Mouse (Mus musculus) cerebellum, adult 9-10 months (tissue): ENCODE measurements around the gene P2rx4.

ENCODE experiments used
- DNase-seq: peaks from one replicate; pipeline ENCODE4 v3.0.0; 2022

Gene P2rx4

DNA sequence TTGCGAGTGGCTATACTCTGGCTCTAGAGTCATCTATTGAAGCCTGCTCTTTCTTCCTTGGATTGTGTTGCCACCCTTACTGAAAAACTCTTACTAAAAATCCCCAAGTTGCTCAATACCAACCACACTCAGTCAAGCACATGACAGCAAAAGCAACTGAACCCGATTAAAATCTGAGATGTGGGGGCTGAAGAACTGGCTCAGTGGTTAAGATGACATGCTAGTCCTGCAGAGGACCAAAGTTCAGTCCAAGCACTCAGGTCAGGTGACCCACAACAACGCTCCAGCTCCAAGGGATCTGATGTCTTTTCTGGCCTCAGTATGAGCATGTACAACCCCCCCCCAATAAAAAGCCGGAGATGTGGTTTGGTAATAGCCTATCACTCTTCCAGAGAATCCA lies 2.8 kb upstream of the P2rx4 start:
- no peak for DNase-seq

DNA sequence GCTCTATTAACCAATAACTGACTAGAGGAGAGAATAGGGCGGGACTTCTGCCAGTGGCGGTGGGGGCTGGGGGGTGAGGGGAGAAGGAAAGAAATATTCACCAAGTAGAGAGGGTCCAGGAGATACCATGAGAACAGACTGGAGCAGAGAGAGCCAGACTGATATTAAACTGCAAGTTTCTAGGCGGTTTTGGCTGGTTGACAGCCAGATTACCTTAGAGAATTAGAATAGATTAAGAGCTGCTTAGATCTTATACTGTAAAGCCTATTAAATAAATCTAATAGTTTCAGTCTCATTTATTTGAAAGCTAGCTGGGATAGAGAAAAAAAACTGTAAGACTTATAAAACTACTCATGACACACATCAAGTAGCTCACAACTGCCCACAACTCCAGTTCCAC lies 2.2 kb upstream of the P2rx4 start:
- no peak for DNase-seq

DNA sequence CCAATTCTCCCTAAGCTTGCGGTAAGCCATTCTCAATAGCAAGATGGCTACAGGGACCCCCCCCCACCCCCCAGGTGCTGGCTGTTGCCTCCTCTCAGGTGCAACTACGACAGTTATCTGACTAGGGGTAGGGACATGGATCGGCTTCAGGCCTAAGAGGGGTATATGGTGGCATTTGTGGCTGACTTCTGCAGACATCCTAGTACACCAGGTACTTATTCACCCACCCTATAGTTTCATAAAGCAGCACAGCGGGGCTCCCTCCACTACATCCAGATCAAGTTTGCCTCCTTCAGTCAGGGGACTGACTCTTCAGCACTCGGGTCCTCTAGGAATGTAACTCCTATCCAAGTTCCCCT lies 448 bp upstream of the P2rx4 start:
- no peak for DNase-seq

DNA sequence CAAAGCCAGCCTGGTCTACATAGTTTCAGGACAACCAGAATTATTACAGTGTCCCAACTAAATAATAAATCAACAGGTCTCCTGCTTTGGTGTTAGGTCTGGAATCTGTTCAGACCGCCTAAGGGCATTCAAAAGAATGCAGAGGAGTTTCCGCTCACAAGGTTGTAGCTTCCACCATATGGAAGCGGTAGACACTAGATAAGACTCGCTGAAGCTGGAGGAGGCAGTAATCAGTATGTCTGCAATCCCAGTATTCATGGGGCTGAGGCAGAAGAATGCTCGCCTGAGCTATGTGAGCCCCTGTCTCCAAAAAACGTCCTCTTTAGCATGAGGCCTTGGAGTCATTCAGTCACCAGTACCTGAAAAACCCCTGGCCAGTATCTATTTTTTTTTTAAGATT lies 1.5 kb downstream of the P2rx4 start:
- no peak for DNase-seq

DNA sequence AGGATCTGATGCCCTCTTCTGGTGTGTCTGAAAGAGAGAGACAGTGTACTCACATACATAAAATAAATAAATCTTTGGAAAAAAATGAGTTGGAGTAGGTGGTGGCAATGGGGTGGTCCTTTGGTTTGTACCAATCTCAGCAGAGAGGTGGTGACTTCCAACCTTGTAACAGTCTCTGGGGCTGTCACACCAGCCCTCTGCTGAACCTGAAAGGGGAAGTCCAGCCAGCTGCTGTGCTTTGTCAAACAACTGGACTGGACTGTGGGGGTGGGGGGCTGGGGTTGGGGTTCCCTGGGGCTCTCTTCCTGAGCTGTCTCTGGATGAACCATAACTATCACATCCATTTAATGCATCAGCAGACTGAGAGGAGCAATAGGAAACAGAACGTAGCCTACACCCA lies 8.4 kb downstream of the P2rx4 start:
- no peak for DNase-seq

DNA sequence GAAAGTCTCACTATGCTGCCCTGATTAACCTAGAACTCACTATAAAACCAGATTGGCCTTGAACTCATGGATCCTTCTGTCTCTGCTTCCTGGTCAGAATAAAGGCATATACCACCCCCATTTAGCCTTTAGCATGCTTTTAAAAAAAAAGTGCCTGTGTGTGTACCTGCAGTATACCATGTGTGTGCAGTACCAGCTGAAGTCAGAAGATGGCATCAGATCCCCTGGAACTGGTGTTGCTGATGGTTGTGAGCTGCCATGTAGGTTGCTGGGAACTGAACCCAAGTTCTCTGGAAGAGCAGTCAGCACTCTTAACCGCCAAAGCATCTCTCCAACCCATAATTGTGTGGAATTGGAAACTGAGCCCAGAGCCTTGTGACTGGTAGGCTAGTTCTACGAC lies 9.4 kb downstream of the P2rx4 start:
- DNase-seq, result no peak

DNA sequence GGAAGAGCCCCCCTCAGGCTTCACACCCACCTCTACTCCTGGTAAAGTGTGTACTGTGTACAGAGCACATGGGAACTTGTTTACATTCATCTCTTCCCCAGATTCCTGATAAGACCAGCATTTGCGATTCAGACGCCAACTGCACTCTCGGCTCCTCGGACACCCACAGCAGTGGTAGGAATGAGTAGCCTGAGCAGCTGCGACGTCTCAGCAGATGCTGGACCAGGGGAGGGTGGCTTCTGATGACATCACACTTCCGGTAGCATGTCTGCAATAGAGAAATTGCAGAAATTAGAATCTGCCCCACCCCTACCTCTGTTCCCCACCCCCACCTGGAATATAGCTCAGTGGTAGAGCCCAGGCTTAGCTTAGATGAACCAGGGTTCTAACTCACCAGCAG lies 11.1 kb downstream of the P2rx4 start:
- DNase-seq, result no peak

DNA sequence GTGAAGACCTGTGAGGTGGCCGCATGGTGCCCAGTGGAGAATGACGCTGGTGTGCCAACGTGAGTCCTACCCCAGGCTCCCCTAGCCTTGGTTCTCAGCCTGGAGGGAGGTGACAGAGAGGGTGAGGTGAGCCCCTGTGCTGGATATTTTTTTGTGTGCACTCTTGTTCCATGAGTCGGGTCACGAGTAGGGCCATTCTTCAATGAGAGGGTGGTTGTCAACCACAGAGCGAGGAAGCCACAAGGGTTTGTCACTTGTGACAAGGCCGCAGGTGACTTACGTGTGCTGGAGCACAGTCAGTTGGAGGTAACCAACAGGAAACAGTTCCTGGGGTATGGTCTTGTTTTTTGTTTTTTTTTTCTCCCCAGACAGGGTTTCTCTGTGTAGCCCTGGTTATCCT lies 11.8 kb downstream of the P2rx4 start:
- DNase-seq, result no peak

DNA sequence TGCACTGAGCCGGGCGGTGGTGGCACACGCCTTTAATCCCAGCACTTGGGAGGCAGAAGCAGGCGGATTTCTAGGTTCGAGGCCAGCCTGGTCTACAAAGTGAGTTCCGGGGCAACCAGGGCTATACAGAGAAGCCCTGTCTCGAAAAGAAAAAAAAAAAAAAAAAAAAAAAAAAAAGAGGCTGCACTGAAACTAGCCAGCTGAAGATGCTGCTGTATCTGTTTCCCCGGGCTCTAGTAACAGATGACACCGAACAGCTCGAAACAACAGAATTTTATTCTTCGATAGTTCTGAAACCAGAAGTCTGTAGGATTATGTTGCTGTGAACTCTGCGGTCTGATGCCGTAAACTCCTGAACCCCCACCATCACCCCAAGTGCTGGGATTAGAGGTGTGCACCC lies 18.1 kb downstream of the P2rx4 start:
- no peak for DNase-seq

DNA sequence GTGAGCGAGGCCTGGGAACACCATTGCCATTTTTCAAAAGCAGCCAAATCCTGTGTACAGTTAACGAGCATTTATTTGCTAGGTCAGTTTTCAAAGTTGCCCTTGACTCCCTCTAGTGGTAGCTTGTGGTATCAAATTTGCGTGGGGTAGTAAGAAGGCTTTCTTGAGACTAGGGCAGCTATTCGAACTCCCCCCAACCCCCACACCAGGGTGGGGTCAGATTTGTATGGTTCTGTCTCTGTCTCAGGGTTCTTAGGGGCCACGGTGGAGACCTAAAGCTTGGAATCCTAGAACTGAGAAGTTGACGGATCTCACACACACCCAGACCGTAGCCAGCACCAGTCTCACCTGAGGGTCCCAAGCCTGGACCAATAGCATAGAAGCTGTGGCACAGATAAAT lies 18.7 kb downstream of the P2rx4 start:
- DNase-seq, result peak; percentile 90

DNA sequence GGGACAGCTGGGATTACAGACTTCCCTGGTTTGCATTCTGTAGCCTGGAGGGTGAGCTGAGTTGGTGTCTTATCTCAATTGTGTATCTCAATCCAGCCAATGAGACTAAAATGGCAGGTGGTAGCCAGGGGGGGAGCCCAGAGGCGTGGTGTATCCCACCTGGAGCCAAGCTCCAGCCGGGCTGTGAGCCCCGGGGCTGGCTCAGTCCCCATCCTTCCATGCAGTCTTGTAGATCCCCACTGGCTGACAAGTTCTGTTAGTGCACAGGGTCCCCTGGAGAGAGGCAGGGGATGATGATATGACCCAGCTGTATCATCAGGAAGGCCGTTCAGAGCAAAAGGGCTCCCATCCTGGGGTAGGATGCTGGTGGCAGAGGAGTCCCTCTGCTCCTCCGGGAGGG lies 19.3 kb downstream of the P2rx4 start:
- peak; percentile 53 for DNase-seq

DNA sequence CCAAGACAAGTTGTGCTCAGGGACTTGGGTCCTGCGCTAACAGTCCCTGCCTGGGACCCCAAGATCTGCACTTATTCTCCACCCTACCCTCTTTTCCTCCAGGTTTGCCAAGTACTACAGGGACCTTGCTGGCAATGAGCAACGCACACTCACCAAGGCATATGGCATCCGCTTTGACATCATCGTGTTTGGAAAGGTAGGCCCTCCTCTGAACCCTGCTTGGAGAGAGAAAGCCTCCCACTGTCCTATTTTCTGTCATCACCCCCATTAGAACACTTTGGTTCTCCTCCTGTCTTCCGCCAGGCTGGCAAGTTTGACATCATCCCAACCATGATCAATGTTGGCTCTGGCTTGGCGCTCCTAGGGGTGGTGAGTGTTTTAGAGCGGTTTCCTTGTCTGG lies 19.8 kb downstream of the P2rx4 start:
- peak; percentile 59 for DNase-seq

DNA sequence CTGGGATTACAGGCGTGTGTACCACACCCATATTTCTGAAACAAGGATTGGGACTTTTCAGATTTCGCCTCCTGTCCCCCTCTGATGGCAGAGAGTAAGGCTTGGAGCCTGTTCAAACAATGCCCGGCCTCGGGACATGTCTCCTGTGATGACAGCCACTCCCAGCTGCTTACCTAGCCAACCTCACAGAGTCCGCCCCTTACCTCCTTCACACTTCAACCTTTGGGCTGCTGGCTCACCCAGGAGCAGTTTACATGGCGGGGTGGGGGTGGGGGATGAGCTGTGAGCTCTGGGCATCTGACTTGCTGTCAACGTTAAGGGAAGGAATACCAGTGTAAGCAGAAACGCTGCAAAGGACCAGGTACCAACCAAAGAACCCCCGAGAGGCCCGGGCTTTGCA lies 23.4 kb downstream of the P2rx4 start:
- no peak for DNase-seq

DNA sequence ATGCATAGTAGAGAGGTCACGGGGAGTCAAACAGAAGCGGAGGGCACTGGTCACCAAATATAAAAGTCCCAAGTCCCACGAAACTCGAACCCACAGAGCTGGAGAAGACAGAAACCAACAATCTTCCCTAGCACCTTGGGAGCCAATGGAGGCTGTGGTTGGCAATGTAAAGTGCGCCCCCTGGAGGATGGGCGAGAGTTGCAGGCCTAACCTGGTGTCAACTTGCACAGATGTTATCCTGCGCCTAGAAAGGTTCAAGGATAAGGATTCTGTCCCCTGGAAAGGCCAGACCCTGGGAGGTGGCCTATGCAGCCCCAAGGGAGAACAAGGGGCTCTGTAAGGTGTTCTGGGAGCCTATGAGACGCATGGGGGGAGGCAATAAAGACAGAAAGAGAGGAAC lies 24.0 kb downstream of the P2rx4 start:
- peak; percentile 60 for DNase-seq

DNA sequence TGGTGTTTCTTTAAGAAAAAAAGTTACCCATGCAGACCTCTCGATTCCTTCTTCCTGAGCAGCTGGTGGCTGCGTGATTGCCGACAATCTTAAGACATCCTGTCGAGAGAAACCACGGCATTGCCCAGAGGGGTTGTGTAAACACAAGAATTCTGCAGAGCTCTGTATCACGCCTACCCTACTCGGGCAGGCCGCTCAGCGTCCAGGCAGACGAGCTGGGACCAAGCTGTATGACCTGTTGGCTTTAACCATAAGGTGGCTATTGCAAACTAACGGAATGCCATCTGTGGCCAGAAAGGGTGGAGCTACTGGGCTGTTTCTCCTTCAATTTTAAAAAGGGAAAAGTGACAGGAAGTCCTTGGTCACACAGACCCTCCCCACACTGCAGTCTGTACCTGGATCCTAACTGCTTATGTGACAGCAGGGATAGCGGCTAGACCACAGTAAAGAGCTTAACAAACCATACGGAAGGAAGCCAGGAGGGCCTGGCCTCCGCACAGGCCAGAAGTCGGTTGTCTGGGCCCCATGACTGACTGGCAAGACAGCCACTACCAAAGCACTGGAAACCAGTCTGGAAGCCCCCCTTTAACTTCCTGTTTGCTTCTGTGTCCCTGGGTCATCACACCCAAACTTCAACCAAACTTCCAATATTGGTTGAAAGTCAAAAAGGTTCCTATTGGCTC lies 24.8 kb downstream of the P2rx4 start:
- DNase-seq, result no peak

DNA sequence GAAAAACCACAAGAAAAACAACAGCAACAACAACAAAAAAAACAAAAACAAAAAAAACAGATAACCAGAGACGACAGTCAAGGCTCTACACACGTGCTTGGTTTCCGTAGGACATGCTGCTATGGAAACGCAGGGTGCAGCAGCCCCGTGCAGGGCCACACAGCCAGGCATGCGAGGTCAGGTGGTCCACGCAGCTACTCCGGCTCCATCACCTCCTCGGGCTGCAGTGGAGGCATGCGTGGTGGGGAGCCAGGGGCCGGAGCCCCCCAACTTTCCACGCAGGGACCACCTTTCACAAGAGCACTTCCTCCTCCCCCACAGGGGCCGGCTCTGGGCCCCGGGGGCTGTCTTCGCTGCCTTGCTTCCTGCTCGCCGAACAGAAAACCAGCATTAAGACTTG lies 26.5 kb downstream of the P2rx4 start:
- no peak for DNase-seq

DNA sequence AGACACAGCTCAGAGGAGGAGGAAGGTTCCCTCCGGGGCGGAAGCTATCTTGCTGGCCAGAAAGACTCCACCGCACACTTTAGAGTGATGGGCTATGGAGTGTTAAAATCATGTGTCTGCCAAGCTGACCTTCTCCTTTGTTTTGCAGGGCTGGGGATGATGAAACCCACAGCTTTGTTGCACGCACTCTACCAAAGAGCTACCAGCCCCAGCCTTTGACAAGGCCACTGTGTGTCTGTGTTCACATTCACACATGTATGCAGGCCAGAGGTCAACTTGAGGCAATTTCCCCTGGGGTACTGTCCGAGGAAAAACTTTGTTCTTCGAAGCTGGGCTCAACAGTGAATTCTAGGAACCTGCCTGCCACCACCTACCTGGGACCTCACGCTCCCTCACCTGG lies 28.5 kb downstream of the P2rx4 start:
- no peak for DNase-seq

DNA sequence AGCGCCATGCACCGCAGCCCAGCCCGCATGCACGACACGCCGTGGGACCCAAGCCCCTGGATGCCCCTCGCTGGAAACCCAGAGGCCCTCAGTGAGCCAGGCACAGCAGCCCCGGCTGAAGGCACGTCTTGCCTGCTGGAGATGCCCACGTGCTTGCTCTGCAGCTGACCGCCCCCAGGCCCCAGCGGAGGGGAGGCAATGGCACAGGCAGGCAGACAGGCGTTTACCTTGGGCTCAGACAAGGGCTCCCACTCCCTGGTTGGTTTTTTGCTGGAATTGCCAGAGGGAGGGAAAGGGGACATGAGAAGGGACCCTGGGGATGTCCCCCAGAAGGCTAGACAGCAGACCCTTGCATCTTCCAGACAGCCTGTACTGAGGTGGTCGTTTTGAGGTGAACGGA lies 29.4 kb downstream of the P2rx4 start:
- no peak for DNase-seq

DNA sequence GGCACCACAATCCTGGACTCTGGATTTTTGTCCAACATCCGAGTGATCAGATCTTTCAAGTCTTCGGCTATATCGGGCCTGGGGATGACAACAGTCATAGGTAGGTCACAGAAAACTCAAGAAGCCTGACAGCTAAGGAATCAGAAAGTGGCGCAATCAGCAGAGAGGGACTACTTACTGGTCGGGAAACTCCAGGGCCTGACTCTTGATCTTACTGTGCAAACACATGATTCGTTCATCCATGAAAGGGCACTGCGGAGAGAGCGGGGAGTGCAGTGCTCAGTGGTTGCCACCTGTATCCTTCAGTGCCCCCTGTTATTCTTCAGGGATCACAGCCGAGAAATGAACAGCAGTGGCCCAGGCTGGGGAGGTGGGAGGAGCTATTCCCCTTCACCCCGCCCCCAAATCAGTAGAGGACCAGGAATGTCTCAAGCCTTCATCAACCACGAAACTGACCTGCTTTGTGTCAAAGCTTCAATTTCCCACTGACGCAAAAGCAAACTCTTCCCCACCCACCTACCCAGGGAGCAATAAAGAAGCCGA lies 36.6 kb downstream of the P2rx4 start:
- no peak for DNase-seq

DNA sequence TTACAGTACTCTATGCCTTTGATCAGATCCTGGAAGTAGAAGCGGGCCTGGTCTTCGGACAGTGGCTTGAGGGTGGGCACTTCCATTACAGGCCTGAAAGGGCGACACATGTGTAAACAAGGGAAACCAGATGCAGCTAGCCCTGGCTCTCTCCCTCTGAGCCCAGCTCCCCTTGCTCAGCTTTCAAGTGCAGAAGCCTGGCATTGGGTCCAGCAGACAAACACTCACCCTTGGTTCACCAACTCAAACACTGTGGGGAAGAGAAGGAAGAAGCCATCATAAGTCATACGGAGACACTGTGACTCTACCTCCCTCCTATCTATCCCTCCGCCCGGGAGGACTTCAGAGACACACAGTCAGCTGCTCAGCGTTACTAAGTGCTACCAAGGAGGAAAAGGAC lies 40.6 kb downstream of the P2rx4 start:
- no peak for DNase-seq

DNA sequence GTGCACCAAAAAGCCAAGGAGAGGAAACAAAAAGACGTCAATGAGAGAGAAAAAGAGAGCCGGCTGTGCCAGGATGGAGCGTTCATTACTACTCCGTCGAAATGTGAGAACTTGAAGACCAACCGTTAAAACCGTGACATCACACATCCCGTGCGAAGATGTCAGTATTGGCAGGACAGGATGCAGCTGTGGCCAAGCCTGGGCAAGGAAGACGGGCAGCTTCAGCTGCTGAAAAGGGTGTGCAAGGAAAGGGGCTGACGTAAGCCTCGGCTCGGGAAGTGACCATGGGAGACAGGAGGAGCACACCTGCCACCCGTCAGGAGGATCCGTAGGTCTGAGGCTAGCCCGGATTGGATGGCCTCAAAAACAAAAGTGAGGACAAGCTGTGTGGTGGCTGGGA lies 47.1 kb downstream of the P2rx4 start:
- no peak for DNase-seq

DNA sequence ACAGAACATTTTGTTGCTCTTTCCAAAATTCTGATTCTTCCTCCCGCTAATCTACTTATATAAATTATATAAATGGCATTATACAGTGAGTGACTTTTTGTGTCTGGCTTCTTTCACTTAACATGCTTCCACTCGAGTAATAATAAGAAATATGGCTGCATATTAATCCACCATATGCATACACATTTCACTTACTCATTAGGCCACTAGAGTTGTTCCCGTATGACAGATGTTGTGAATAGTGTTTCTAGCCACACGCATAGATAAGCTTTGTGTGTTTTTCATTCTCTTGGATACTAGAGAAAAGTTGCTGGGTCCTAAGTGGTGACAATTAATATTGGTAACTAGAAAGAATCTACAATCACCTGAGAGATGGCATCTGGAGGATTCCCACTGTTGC lies 48.3 kb downstream of the P2rx4 start:
- DNase-seq, result no peak

DNA sequence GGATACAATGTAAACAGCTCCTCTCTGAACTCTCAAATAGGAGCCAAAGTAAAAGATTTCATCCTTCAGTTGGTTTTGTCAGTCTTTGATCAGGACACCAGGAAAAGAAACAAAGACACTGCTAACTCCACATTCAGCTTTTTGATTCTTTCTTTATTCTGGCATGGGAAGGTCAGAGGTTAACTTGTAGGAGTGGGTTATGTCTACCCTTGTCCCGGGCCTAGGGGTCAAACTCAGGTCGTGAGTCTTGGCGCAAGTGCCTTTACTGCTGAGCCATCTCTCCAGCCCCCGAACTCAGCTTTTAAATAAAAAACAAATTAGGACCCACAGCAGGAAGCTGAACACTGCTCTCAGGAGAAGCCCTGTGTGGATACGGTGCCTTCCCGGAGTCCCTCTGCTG lies 48.8 kb downstream of the P2rx4 start:
- no peak for DNase-seq

DNA sequence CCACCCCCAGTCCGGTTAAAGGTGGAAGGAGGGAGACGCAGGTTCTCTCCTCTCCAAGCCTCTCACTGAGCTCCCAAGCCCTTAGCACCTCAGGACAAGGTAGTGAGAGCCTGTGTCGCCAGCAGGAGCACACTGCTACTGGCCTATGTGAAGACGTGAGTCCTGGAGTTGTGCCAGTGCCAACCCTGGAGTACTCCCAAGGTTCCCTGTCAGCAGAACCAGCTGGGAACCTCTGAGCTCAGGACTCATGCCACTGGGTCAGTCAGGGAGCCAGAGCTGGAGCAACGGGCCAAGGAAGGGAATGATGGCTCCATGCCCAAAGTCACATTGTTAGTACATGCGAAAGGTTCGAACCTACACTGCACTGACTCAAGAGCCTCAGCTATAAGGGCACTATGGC lies 49.3 kb downstream of the P2rx4 start:
- DNase-seq, result peak; percentile 87

DNA sequence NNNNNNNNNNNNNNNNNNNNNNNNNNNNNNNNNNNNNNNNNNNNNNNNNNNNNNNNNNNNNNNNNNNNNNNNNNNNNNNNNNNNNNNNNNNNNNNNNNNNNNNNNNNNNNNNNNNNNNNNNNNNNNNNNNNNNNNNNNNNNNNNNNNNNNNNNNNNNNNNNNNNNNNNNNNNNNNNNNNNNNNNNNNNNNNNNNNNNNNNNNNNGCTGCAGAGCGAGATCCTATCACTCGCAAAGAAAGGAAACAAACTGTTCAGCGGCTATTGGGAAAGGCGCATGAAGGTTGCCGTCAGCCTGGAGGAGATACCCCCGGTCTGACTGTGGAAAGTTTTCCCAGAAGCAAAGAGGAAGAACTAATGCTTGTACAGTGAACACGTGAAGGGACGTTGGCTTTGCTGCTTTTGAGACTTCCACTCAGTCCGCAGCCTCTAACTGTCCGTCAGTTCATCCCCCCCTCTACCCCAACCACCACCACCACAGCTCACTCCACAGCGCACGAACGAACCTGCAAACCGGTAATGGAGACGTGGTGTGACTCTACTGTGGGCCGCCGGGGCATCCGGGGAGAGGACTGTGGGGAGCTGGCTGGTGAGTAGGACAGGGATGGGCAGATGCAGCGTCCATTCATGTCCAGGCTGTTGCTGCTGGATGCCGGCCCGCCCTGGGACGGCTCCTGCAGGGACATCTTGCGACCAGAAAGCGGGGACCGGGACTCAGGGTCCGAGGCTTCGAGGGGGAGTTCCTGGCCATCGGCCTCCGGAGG lies 56.1 kb downstream of the P2rx4 start:
- DNase-seq, result peak; percentile 35
